Mouse (Mus musculus) heart, adult 11 months (tissue): ENCODE measurements around the gene Mip.
A peak's percentile ranks its signal among the peaks of the same experiment; 100 is the strongest.
"Not testable (repeated sequence)": the region's sequence is repeated elsewhere in the genome, so short reads cannot be mapped to it uniquely, and the experiment has no call there.

Source experiments
- DNase-seq: peaks from one replicate; pipeline ENCODE4 v3.0.0; 2022

Mip gene

DNA sequence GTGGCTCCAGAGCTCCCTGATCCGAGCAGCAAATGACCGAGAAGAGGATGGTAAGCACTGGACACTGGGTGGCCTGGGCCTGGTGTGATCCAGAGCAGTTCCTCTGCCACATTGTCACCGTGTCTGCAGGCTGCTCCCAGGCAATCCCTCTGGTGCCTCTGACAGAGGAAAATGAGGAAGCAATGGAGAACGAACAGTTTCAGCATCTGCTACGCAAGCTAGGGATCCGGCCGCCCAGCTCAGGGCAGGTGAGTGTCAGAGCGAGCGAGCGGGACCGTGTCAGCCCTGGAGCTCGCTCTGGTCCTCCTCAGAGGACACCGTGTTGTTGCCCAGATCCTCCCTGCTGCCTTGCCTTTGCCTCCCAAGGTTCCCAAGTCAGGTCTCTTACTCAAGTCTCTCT lies 24.9 kb downstream of the Mip start:
- peak; percentile 91 for DNase-seq

DNA sequence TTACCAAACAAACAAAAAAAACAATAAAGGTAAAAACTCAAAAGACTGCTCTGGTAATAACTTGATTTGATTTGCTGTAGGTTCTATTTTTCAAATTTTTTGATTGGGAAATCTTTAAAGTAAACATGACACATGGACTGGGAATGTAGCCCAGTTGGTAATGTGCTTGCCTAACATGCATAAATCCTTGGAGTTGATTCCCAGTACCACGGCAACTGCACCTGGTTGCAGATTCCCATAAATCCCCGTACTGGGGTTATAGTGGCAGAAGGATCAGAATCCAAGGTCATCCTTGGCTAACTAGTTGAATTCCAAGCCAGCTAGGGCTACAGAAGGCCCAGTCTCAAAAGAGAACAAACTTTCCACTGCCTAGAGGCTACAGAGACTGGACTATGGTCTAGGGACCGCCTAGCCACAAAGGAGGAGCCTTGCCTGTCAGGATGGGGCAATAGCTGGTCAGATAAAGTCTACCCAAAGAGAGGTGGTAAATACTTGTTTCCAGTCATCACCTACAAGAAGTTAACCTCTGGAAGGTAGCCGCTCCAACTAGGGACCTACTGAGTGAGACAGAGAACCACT lies 28.1 kb downstream of the Mip start, which contains the start of gene Apon:
Gene Apon (plus strand): TSS at position 420 of the 579 bp plus-strand sequence.
- DNase-seq = no peak

GRCm38 (mm10) chr10:128255925-128256324 lies 30.3 kb downstream of the Mip start:
- no peak for DNase-seq

GRCm38 (mm10) chr10:128256328-128256727 lies 30.7 kb downstream of the Mip start:
- DNase-seq = no peak

DNA sequence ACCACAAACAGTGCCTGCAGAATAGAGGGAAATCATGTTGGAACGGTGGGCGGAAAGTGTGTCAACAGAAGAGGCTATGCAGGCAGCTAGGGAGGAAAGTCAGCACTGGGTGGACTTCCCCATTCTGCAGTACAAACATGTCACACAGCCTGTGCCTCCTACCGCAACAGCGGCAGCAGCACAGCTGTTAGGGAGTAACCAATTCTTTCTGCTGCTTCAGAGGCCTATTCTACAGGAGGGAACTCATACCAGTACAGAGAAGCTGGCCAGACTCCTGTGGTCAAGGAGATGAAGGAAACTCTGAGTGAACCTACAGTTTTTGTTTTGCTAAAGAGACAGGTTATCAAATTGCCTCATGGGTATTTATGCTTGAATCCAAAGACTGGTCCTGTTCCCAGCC lies 33.3 kb downstream of the Mip start:
- peak; percentile 94 for DNase-seq

DNA sequence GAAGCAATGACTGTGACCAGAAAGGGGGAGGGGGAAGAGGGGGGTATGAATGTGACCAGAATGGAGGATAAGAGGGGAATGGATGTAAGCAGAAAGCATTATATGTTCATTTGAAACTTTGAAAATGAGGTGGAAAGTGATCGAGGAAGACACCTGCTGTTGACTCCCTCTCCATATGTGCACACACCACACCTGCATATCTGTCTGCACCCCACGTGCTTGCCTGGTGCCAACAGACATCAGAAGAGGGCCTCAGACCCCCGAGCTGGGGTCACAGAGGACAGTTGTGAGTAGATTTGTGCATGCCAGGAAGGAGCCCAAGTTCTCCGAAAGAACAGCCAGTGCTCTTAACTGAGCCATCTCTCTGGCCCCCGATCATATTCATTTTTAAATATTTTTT lies 34.3 kb downstream of the Mip start:
- no peak for DNase-seq

DNA sequence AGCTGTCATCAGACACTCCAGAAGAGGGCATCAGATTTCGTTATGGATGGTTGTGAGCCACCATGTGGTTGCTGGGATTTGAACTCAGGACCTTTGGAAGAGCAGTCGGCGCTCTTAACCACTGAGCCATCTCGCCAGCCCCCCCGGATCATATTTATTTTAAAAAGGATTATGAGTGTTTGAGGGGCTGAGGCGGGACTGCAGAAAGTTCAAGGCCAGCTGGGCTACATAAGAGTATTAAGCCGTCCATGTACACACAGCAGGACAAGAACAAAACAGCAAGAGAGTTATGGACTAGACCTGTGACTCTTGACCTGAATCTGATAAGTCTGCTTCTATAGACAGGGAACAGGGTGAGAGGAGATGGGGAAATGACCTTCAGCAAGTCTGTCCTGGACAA lies 34.7 kb downstream of the Mip start:
- DNase-seq = not testable (repeated sequence)

DNA sequence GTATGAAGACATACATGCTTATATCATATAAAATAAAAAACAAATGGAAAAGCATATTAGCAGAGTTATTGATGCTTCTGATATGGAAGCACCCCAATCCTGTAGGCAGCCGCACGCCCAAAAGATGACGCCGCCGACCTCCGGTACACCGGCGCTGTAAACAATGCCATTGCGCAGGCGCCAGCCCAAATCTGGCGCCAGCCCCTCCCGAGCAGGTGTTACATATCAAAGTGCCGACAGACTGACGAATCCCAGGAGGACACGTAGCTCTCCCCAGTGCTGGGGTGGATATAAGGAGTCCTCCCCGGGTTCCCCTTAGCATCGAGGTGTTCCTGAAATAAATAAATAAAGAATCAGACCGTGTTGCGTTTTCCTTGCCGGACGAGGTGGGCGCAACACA lies 36.7 kb downstream of the Mip start:
- peak; percentile 95 for DNase-seq

DNA sequence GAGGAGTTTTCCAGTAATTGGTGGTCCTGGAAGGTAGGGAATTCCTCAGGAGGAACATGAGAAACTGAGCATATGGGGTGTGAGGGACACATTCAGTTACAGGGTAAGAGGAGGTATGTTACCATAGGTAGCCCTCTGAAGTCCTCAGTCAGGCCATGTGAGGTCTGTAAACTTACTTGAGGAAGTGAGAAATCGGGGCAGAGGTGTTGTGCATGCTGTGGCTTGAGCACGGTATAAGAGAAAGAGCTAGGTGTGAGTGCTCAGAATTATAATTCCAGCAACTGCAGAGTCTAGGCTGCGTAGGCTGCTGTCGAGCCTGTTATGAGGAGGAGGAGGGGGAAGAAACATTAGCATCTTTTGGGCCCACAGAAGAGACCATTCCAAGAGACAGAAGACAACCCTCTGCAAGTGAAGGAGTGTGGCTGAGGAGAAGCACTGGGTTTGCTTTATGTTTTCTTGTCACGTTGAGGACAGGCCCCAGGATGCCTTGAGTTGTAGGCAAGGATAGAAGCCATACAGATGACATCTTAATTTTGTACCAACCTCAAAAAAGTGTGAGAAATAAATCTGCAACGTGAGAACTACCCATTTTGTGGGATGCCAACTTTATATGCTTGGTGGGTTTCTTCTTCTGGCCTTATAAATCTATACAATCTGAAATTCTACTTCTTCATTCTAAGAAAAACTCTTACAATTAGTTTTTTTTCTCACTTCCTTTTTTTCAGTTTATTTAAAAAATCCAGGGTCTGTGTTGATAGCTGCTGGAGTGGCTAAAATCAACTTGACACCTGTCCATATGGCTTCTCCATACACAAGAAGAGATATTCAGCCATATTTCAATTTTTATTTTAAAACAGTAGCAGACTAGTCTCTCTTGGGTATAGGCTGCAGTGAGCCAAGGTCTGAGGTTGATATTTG lies 38.0 kb downstream of the Mip start:
- no peak for DNase-seq

- DNase-seq = no peak
Measured at GRCm38 (mm10) chr10:128268371-128268770, 42.7 kb downstream of the Mip start, which contains the start of gene Apof. Gene Apof, plus strand, starts transcription at chr10:128268671.

- DNase-seq = peak; percentile 94
Measured at GRCm38 (mm10) chr10:128269206-128269910, 43.7 kb downstream of the Mip start.

- DNase-seq = peak; percentile 100
Measured at GRCm38 (mm10) chr10:128270287-128270841, 44.7 kb downstream of the Mip start, which contains the start of gene Stat2. Gene Stat2, plus strand, starts transcription at chr10:128270559.

DNA sequence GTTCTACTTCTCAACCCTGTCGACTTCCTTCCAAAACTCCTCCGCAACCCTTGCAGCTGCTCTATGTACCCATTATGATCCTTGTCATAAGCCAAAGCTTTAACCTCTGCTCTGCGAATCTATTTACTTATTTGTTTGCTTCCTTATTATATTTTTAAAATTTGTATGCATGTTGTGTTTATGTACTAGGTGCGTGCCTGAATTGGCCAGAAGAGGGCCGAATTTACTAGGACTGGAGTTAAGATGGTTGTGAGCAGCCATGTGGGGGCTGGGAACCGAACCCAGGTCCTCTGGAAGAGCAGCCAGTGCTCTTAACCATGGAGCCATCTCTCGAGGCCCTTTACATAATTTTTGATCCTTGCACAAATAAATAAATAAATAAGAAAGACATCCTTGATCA lies 45.2 kb downstream of the Mip start:
- DNase-seq = peak; percentile 92

DNA sequence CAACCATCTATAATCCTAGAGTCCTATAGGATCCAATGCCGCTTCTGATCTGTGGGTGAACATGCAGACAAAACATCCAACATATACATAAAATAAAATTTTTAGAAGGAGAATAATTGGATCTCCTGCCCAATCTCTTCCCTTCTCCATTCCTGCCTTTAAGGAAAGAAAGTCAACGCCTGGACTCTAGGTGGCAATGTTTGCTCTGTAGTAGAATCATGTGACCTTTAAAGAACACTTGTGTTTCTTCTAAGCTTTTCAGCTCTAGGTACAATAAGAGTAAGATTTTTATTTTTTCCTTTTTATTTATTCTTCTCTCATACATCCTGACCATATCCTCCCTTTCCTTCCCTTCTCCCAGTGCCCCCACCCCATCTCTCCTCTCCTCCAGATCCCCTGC lies 46.2 kb downstream of the Mip start:
- no peak for DNase-seq

GRCm38 (mm10) chr10:128272819-128273439 lies 47.3 kb downstream of the Mip start:
- not testable (repeated sequence) for DNase-seq

DNA sequence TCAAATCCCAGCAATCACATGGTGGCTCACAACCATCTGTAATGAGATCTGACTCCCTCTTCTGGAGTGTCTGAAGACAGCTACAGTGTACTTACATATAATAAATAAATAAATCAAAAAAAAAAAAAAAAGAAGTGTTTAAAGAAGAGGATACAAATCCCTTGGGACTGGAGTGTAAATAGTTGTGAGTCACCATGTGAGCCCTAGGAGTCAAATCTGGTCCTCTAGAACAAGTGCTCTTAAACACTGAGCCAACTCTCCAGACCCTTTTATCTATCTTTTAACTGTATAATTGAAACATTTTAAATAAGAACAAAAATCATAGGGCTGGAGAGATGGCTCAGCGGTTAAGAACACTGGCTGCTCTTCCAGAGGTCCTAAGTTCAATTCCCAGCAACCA lies 49.7 kb downstream of the Mip start:
- not testable (repeated sequence) for DNase-seq

- DNase-seq = no peak
Measured at GRCm38 (mm10) chr10:128278158-128278557, 52.5 kb downstream of the Mip start.

DNA sequence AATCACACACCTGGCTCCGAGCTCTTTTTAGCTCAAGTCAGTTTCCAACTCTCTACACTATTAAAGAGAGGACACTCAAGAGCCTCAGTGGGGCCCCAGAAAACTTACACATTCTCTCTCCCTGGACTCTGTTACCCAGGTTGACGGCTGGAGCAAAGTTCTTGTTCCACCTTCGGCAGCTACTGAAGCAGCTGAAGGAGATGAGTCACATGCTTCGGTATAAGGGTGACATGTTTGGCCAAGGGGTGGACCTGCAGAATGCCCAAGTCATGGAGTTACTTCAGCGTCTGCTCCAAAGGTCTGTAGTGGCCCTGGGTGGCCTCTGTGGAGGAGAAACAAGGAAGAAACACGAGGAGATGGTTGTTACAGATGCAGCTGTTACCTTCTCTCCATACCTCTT lies 55.3 kb downstream of the Mip start:
- no peak for DNase-seq
